Mouse (Mus musculus) intestine, embryonic 16.5 days (tissue): ENCODE results near the gene Cxcl13. TPM values are rescaled to one million over a fixed set of nuclear protein-coding genes. Genes with fewer than 3 reads are reported as not detected.

Experiments
- ATAC-seq: fragments of 200-750 bp; cut with Nextera tagmentation; 2 replicates; pipeline ENCODE4 v1.8.0; 2017; ENCODE audit warnings: moderate TSS enrichment, moderate library complexity
- H3K27ac ChIP-seq: fragments of 300-500 bp; sonication (generic); 2 replicates; pipeline ENCODE4 v1.5.1; 2014; ENCODE audit warnings: mild to moderate bottlenecking, low read length
- H3K27me3 ChIP-seq: fragments of 300-500 bp; sonication (generic); replicated peaks from 2 replicates; pipeline ENCODE4 v1.6.1; 2014; ENCODE audit warnings: low read length, control low read depth, mixed read lengths; ENCODE audit not compliant: control insufficient read depth, insufficient read depth
- H3K36me3 ChIP-seq: fragments of 300-500 bp; sonication (generic); 2 replicates; pipeline ENCODE4 v1.6.1; 2014; ENCODE audit warnings: low read length, control low read depth; ENCODE audit not compliant: control insufficient read depth, insufficient read depth
- H3K4me1 ChIP-seq: fragments of 300-500 bp; sonication (generic); 2 replicates; pipeline ENCODE4 v1.6.1; 2014; ENCODE audit warnings: low read length, control low read depth, mixed read lengths; ENCODE audit not compliant: control insufficient read depth, insufficient read depth
- H3K4me2 ChIP-seq: fragments of 300-500 bp; sonication (generic); 2 replicates; pipeline ENCODE4 v1.6.1; 2014; ENCODE audit warnings: low read depth, low read length, control low read depth
- H3K4me3 ChIP-seq: fragments of 300-500 bp; sonication (generic); 2 replicates; pipeline ENCODE4 v1.5.1; 2014; ENCODE audit warnings: mild to moderate bottlenecking, low read length
- H3K9ac ChIP-seq: fragments of 300-500 bp; sonication (generic); 2 replicates; pipeline ENCODE4 v1.6.1; 2014; ENCODE audit warnings: low read depth, low read length
- H3K9me3 ChIP-seq: fragments of 300-500 bp; sonication (generic); 2 replicates; pipeline ENCODE4 v1.6.1; 2016; ENCODE audit warnings: low read length, control low read depth; ENCODE audit not compliant: control insufficient read depth
- WGBS: fragments of 180-500 bp; shearing (Covaris S2); extraction: QIAGEN DNeasy Blood & Tissue Kit; methylation state at CpG from one replicate; pipeline ENCODE4 v1.1.7; 2014; 5-methylcytosine and 5-hydroxymethylcytosine counted together
- polyA plus RNA-seq: library from polyadenylated mRNA; unstranded; fragments of >200 nt; fragmentation: Nextera tagmentation; extraction: Ambion mirVana; gene quantifications from 2 replicates; pipeline ENCODE4 v1.2.1, GENCODE M21; 2015

The Cxcl13 gene
- polyA plus RNA-seq, 1 experiment from 2014 or later = 72.3 TPM

GRCm38 (mm10) chr5:96009076-96009475 lies 52.3 kb downstream of the Cxcl13 start:
- H3K4me2 ChIP-seq = no peak overlapping the region
- H3K9ac ChIP-seq = no peak overlapping the region
- H3K36me3 ChIP-seq = no peaks in the 10 kb centered on the region
- H3K27me3 ChIP-seq = no peaks in the 10 kb centered on the region
- H3K9me3 ChIP-seq = no peaks in the 10 kb centered on the region
- no peak overlapping the region for H3K4me3 ChIP-seq
- no peak for ATAC-seq
- H3K4me1 ChIP-seq = no peaks in the 10 kb centered on the region
- 81% methylated on average over 1 of the region's 1 CpGs for WGBS
- no peak overlapping the region for H3K27ac ChIP-seq

Other genes starting within 250 kb of the Cxcl13 start
- not detected in 2 replicates for gene Gm7978, start 220.8 kb upstream of the Cxcl13 start, polyA plus RNA-seq
- gene Gm7982, start 214.9 kb upstream of the Cxcl13 start, polyA plus RNA-seq = not detected in 2 replicates
- gene E330014E10Rik, start 181.0 kb upstream of the Cxcl13 start, polyA plus RNA-seq = not detected in 2 replicates
- gene Cnot6l, start 207.2 kb downstream of the Cxcl13 start, polyA plus RNA-seq = 13.0 and 13.3 TPM in 2 replicates